In the genomic region with DNA sequence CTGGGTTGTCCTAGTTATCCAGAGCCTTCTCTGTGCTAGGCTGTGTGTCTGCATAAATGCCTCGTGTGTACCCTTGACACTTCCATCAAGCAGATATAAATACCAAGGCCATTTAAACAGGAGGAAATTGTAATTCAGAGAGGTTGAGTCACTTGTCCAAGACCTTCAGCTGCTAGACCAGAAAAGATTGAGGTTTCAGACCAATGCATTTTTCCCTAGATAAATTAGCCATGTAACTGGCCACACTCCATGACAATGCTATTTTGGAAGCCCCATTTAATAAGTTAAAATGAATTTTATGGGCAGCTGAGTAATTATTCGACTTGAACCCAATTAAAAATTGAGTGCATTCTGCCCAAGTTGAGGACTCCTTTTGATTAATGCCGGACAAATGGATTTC, we compare ENCODE assay signal across 12 mouse cellular contexts.
"Had no signal": no experiment of that assay in that cellular context is flagged by ENCODE, and none has a peak within 500 bp of the region (broad histone marks: within the 10 kb centered on the region; RNA-seq: fewer than 3 reads in every experiment).

No protein-coding gene starts in this region.

- DNase-seq: cerebellum, postnatal 14 days; cerebellum, postnatal 25 days; cerebellum, postnatal 36 days; embryo, embryonic 11 days; forebrain, postnatal 0 days; gastrocnemius, adult 2 months; gastrocnemius, postnatal 10 days; gastrocnemius, postnatal 14 days; gastrocnemius, postnatal 25 days; gastrocnemius, postnatal 36 days; heart, adult 18-20 months; heart, adult 2 months had no signal
